Mouse (Mus musculus) kidney, embryonic 14.5 days (tissue): Measurements from ENCODE around the gene Mettl7b. TPM values are rescaled to one million over a fixed set of nuclear protein-coding genes. Genes with fewer than 3 reads are reported as not detected.

ENCODE experiments used
- ATAC-seq: fragments of 200-750 bp; cut with Nextera tagmentation; 2 replicates; pipeline ENCODE4 v1.8.0; 2017; ENCODE audit warnings: moderate number of reproducible peaks, mild to moderate bottlenecking, moderate TSS enrichment, moderate library complexity; ENCODE audit not compliant: low FRiP score, low TSS enrichment
- H3K27ac ChIP-seq: fragments of 300-500 bp; sonication (generic); 2 replicates; pipeline ENCODE4 v1.5.1; 2014; ENCODE audit warnings: low read depth, mild to moderate bottlenecking, low read length, moderate library complexity, mixed read lengths
- H3K27me3 ChIP-seq: fragments of 300-500 bp; sonication (generic); 2 replicates; pipeline ENCODE4 v1.6.1; 2014; ENCODE audit warnings: mild to moderate bottlenecking, low read length; ENCODE audit not compliant: control insufficient read depth, insufficient read depth
- H3K36me3 ChIP-seq: fragments of 300-500 bp; sonication (generic); 2 replicates; pipeline ENCODE4 v1.6.1; 2014; ENCODE audit warnings: low read length, mixed read lengths; ENCODE audit not compliant: control insufficient read depth, insufficient read depth
- H3K4me1 ChIP-seq: fragments of 300-500 bp; sonication (generic); 2 replicates; pipeline ENCODE4 v1.6.1; 2014; ENCODE audit warnings: low read length, mixed read lengths; ENCODE audit not compliant: control insufficient read depth, insufficient read depth
- H3K4me2 ChIP-seq: fragments of 300-500 bp; sonication (generic); replicated peaks from 2 replicates; pipeline ENCODE4 v1.6.1; 2014; ENCODE audit warnings: low read depth, mild to moderate bottlenecking, low read length
- H3K4me3 ChIP-seq: fragments of 300-500 bp; sonication (generic); 2 replicates; pipeline ENCODE4 v1.5.1; 2014; ENCODE audit warnings: mild to moderate bottlenecking, low read length
- H3K9ac ChIP-seq: fragments of 300-500 bp; sonication (generic); 2 replicates; pipeline ENCODE4 v1.6.1; 2014; ENCODE audit warnings: low read depth, mild to moderate bottlenecking, low read length, moderate library complexity
- H3K9me3 ChIP-seq: fragments of 300-500 bp; sonication (generic); 2 replicates; pipeline ENCODE4 v1.6.1; 2016; ENCODE audit warnings: low read length; ENCODE audit not compliant: control insufficient read depth
- WGBS: fragments of 180-500 bp; shearing (Covaris S2); extraction: QIAGEN DNeasy Blood & Tissue Kit; methylation state at CpG from one replicate; pipeline ENCODE4 v1.1.7; 2014; 5-methylcytosine and 5-hydroxymethylcytosine counted together
- polyA plus RNA-seq: library from polyadenylated mRNA; unstranded; fragments of >200 nt; fragmentation: Nextera tagmentation; extraction: Ambion mirVana; gene quantifications from 2 replicates; pipeline ENCODE4 v1.2.1, GENCODE M21; 2014

Mettl7b gene
- polyA plus RNA-seq, 1 experiment from 2014 or later = 1.4 TPM

- no peak for ATAC-seq
- H3K27ac ChIP-seq = no peak overlapping the region
- H3K4me3 ChIP-seq = no peak overlapping the region
- no peaks in the 10 kb centered on the region for H3K9me3 ChIP-seq
- H3K36me3 ChIP-seq = no peaks in the 10 kb centered on the region
- H3K27me3 ChIP-seq = no peaks in the 10 kb centered on the region
- no peak overlapping the region for H3K4me2 ChIP-seq
- WGBS = 83% methylated on average over 10 of the region's 10 CpGs
- H3K9ac ChIP-seq = no peak overlapping the region
- H3K4me1 ChIP-seq = no peaks in the 10 kb centered on the region
Observed at GRCm38 (mm10) chr10:128958340-128958739, 2.4 kb downstream of the Mettl7b start.

GRCm38 (mm10) chr10:128950208-128950887 is 10.4 kb downstream of the Mettl7b start:
- no peak for ATAC-seq
- H3K4me3 ChIP-seq = no peak overlapping the region
- no peaks in the 10 kb centered on the region for H3K27me3 ChIP-seq
- no peaks in the 10 kb centered on the region for H3K4me1 ChIP-seq
- 56% methylated on average over 16 of the region's 16 CpGs for WGBS
- H3K9me3 ChIP-seq = no peaks in the 10 kb centered on the region
- no peaks in the 10 kb centered on the region for H3K36me3 ChIP-seq
- no peak overlapping the region for H3K9ac ChIP-seq
- H3K27ac ChIP-seq = no peak overlapping the region
- H3K4me2 ChIP-seq = no peak overlapping the region

GRCm38 (mm10) chr10:128947496-128947895 is 13.3 kb downstream of the Mettl7b start:
- no peaks in the 10 kb centered on the region for H3K36me3 ChIP-seq
- H3K27me3 ChIP-seq = no peaks in the 10 kb centered on the region
- H3K27ac ChIP-seq = no peak overlapping the region
- no peak overlapping the region for H3K4me2 ChIP-seq
- no peak for ATAC-seq
- no peaks in the 10 kb centered on the region for H3K4me1 ChIP-seq
- H3K9me3 ChIP-seq = no peaks in the 10 kb centered on the region
- no peak overlapping the region for H3K4me3 ChIP-seq
- 91% methylated on average over 4 of the region's 4 CpGs for WGBS
- H3K9ac ChIP-seq = no peak overlapping the region

DNA sequence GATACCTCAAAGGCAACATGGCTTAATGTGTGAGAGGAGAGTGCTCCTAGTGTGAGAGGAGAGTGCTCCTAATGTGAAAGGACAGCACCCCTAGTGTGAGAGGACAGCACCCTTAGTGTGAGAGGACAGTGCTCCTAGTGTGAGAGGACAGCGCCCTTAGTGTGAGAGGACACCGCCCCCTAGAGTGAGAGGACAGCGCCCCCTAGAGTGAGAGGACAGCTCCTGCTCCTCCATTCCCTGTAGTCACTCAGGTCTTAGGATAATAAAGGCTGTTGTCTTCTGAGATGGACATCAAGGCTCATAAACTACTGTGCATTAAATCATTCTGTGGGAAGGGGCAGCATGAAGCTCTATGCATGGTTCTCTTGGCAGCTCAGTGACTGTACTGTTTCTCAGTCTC is 15.1 kb downstream of the Mettl7b start:
- no peaks in the 10 kb centered on the region for H3K9me3 ChIP-seq
- H3K4me3 ChIP-seq = no peak overlapping the region
- no peak overlapping the region for H3K9ac ChIP-seq
- H3K4me1 ChIP-seq = no peaks in the 10 kb centered on the region
- H3K36me3 ChIP-seq = no peaks in the 10 kb centered on the region
- H3K27ac ChIP-seq = no peak overlapping the region
- no peaks in the 10 kb centered on the region for H3K27me3 ChIP-seq
- 21% methylated on average over 3 of the region's 3 CpGs for WGBS
- H3K4me2 ChIP-seq = no peak overlapping the region
- no peak for ATAC-seq

DNA sequence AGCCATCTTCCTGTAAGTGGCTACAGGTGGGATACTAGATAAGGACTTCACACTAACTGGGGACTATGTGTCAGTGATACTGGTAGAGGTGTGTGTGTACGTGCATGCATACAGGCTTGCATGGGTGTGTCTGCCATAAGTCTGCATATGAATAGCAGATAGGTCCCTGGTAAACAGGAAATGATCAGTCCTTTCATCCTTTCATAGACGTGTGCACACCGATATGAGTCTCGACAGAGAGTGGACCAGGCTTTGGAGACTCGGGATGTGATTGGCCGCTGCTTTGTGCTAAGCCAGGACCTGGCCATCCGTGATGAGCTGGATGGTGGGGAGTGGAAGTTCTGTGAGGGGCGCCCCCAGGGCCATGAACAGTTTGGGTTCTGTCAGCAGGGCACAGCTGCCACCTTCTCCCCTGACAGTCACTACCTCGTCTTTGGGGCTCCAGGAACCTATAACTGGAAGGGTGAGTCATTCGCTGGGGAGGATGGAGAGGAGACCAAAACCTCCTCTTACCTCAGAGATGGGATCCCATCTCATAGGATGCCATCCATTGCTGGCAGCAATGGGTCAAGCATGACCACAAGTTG is 20.2 kb downstream of the Mettl7b start:
- ATAC-seq = no peak
- 88% methylated on average over 10 of the region's 10 CpGs for WGBS
- no peaks in the 10 kb centered on the region for H3K9me3 ChIP-seq
- no peaks in the 10 kb centered on the region for H3K4me1 ChIP-seq
- no peak overlapping the region for H3K4me2 ChIP-seq
- H3K9ac ChIP-seq = no peak overlapping the region
- H3K36me3 ChIP-seq = no peaks in the 10 kb centered on the region
- peaks cover 10% of the 10 kb centered on the region for H3K27me3 ChIP-seq
- H3K27ac ChIP-seq = no peak overlapping the region
- no peak overlapping the region for H3K4me3 ChIP-seq

GRCm38 (mm10) chr10:128938974-128939373 is 21.8 kb downstream of the Mettl7b start:
- Histone ChIP-seq H3K4me2 (no peak overlapping the region), H3K9ac (no peak overlapping the region), H3K4me3 (no peak overlapping the region), H3K36me3 (no peaks in the 10 kb centered on the region), H3K9me3 (no peaks in the 10 kb centered on the region), H3K4me1 (0 out of 2 replicates have a peak, but pooled peaks cover 2% of the 10 kb centered on the region), H3K27ac (no peak overlapping the region), H3K27me3 (peaks cover 25% of the 10 kb centered on the region)
- no peak for ATAC-seq
- 40% methylated on average over 5 of the region's 5 CpGs for WGBS

DNA sequence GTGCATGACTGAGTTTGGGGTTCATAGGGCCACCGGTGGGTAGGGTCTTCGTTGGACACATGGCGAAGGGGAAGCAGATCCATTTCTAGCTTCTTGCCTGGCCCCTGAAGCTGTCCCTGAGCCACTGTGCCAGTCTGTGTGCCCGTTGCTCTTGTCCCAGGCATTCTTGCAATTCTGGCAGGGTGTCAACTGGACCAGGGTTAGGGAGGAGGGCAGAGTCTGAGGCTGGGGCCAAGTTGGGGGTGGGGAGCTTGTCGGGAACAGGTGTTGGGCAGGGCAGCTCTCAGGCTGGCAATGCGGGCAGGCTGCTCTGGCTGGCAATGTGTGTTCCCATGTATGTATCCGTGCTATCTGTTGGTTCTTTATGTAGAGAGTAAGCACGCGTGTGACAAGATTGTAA is 22.3 kb downstream of the Mettl7b start:
- Histone ChIP-seq H3K4me2 (no peak overlapping the region), H3K27ac (no peak overlapping the region), H3K9me3 (no peaks in the 10 kb centered on the region), H3K27me3 (peaks cover 29% of the 10 kb centered on the region), H3K4me3 (no peak overlapping the region), H3K4me1 (0 out of 2 replicates have a peak, but pooled peaks cover 7% of the 10 kb centered on the region), H3K36me3 (no peaks in the 10 kb centered on the region), H3K9ac (no peak overlapping the region)
- WGBS = 86% methylated on average over 9 of the region's 9 CpGs
- no peak for ATAC-seq

DNA sequence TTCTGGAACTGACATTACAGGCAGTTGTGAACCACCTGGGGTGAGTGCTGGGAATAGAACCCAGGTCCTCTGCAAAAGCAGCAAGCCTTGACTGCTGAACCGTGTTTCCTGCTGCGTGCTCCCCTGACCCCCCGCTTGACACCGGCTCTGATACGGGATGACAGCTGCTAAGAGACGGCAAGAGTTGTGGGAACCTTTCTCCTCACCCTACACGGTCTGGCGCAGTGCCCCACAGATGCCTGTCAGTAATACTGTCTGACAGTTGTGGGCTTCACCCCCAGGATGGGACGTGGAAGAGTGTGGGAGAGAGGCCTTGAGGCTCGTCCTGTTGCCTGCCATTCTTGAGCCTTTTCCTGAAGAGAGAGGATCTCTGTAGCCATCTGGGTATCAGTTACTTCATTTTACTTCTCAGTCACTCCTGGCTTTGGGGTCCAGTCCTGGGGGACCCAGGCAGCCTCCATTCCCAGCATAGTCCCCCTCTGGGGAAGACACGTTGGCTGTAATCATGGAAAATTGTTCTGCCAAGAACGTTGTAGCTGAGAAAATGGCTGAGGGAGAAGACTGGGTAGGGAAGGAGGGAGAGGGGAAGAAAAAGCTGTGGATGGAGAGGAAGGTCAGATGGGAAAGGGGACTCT is 22.9 kb downstream of the Mettl7b start:
- no peaks in the 10 kb centered on the region for H3K9me3 ChIP-seq
- H3K36me3 ChIP-seq = no peaks in the 10 kb centered on the region
- H3K27me3 ChIP-seq = peaks cover 35% of the 10 kb centered on the region
- 64% methylated on average over 12 of the region's 12 CpGs for WGBS
- H3K4me3 ChIP-seq = no peak overlapping the region
- no peak overlapping the region for H3K27ac ChIP-seq
- 0 out of 2 replicates have a peak, but pooled peaks cover 9% of the 10 kb centered on the region for H3K4me1 ChIP-seq
- no peak overlapping the region for H3K4me2 ChIP-seq
- no peak overlapping the region for H3K9ac ChIP-seq
- ATAC-seq = no peak

- H3K36me3 ChIP-seq = no peaks in the 10 kb centered on the region
- no peak overlapping the region for H3K27ac ChIP-seq
- 0 out of 2 replicates have a peak, but pooled peaks cover 9% of the 10 kb centered on the region for H3K4me1 ChIP-seq
- no peak overlapping the region for H3K4me2 ChIP-seq
- 80% methylated on average over 8 of the region's 8 CpGs for WGBS
- no peak overlapping the region for H3K4me3 ChIP-seq
- H3K27me3 ChIP-seq = peaks cover 49% of the 10 kb centered on the region
- ATAC-seq = no peak
- H3K9ac ChIP-seq = no peak overlapping the region
- H3K9me3 ChIP-seq = no peaks in the 10 kb centered on the region
Observed at GRCm38 (mm10) chr10:128935826-128936440, 24.9 kb downstream of the Mettl7b start.
